Mouse (Mus musculus) right cerebral cortex, postnatal 10 days (tissue): ENCODE data around the gene Atg7.

ENCODE experiments used
- DNase-seq, 2 experiments: peaks; one replicate each; pipeline ENCODE4 v3.0.0; 2021; ENCODE audit warnings: low spot score in 2 of 2

Atg7 gene

DNA sequence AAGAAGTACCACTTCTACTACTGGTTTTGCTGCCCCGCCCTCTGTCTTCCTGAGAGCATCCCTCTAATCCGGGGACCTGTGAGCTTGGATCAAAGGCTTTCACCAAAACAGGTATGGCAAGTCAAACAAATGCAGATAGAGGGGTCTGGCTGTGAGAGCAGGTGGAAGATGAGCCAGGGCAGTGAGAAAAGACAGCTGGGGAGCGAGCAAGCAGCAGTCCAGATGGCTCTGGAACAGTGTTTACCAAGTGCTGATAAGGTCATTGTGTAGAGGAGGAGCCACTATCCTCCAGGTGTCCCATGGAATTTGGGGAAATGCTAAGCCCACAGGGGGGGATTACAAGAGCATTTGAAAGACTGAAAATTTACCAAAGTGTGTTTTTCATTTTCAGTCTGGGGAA is 41.5 kb downstream of the Atg7 start:
- DNase-seq, result no peak

DNA sequence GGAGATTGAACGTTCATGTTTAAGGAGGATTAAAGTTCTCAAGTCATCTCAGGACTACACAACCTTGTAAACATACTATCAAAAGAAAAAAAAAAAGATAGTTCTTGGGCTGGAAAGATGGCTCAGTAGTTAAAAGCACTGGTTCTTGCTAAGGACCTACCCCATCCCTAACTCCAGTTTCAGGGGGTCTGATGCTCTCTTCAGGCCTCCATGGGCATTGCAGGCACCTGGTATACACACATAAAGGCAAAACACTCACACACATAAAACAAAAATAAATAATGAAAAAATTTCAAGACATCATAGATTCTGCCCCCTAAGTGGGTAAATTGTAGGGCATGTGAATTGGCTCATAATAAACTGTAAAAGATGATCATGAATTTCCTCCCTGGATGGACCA is 42.5 kb downstream of the Atg7 start:
- no peak for DNase-seq

DNA sequence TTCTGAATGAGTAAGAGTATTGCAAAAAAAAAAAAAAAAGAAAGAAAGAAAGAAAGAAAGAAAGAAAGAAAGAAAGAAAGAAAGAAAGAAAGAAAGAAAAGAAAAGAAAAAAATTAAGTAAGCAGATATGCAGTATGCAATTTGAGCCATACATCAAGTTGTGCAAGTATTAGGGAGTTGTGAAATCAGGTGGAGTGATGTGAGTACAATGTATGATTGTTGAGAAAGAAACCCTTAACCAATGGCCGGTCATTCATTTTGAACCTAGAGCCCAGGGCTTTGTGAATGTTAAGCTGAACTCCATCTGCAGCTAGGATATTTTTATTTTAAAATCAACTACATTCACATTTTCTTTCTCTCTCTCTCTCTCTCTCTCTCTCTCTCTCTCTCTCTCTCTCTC is 44.1 kb downstream of the Atg7 start:
- DNase-seq, result no peak

- DNase-seq, result no peak
Measured at GRCm38 (mm10) chr6:114690661-114691060, 47.8 kb downstream of the Atg7 start.

- DNase-seq, result peak in 1 of 2 experiments; percentile 58
Measured at GRCm38 (mm10) chr6:114691530-114691929, 48.6 kb downstream of the Atg7 start.

DNA sequence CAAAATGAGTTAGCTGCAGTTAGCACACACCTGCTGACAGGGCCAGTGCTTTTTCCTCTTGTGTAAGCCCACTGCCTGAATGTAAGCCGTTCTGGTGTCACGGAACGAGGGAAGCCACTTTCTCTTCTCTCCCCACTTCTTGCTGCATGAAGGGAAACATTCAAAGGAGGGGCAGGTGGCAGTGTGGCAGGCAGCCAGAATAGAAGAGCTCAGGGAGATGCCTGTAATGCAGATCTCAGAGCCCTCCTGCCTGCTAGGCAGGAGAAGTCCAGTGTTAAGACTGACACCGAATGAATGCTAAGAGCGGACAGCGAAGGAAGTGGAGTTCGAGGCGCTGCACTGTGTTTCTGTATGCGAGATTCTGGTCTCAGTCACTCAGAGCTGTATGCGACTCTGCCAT is 49.8 kb downstream of the Atg7 start:
- peak; percentile 70 to 75 for DNase-seq

DNA sequence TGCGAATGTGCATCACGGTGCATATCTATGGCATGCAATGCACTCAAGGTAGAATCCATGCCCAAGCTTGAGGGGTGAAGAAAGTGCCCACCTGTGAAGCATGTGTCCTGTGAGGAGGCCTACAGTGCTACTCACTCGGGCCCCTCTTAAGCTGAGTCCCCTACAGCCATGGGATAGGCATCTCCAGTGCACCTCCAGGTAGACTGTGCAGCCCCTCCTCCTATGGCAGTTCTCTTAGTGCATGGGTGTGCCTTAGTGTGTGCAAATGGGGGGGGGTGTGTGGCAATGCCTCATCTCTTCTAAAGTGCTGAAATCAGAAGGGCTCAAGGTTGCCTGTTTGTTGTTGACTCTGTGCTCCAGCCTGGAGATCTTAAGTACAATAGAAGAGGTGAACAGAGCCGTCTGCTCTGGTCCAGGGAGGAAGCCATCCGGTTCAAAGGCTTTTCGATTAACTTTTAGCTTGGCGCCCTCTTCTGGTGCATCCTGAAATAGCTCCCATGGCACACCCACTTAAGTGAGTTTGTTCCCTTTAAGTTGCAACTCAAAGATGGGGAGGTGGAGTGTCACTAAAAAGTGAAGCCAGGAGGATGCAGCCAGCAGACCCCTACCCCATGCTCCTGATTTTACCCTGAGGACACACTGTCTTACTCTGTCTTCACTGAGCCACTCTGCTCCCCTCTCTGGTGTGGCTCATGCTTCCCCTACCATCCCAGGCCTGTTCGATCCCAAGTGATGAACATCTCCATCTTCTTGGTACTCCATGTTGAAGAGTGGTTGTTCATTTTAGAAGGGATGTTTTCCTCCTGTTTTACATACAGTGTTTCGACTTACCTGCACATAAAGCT is 55.0 kb downstream of the Atg7 start:
- peak; percentile 63 to 86 for DNase-seq

- no peak for DNase-seq
Measured at GRCm38 (mm10) chr6:114698578-114698977, 55.7 kb downstream of the Atg7 start.

DNA sequence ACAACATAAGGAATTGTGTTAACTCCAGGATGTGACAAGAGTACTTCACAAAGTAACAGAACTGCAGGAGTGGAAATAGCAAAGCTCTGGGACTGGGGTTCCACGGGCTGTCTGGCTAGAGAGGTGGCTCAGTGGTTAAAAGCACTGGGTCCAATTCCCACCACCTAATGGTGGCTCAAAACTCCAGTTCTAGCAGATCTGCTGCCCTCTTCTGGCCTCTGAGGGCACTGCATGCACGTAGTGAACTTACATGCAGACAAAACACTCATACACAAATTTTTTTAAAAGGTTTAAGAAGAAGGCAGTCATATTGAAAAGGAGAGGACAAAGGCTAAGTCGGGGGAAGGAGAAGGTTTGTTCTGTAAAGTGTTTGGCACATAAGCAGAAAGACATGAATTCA is 57.8 kb downstream of the Atg7 start:
- DNase-seq, result no peak

GRCm38 (mm10) chr6:114707032-114707431 is 64.1 kb downstream of the Atg7 start:
- no peak for DNase-seq

GRCm38 (mm10) chr6:114712242-114713050 is 69.5 kb downstream of the Atg7 start:
- DNase-seq, result peak; percentile 77 to 88

GRCm38 (mm10) chr6:114713538-114713937 is 70.6 kb downstream of the Atg7 start:
- DNase-seq, result no peak

- DNase-seq, result peak in 1 of 2 experiments; percentile 41
Measured at GRCm38 (mm10) chr6:114714654-114715053, 71.8 kb downstream of the Atg7 start.

DNA sequence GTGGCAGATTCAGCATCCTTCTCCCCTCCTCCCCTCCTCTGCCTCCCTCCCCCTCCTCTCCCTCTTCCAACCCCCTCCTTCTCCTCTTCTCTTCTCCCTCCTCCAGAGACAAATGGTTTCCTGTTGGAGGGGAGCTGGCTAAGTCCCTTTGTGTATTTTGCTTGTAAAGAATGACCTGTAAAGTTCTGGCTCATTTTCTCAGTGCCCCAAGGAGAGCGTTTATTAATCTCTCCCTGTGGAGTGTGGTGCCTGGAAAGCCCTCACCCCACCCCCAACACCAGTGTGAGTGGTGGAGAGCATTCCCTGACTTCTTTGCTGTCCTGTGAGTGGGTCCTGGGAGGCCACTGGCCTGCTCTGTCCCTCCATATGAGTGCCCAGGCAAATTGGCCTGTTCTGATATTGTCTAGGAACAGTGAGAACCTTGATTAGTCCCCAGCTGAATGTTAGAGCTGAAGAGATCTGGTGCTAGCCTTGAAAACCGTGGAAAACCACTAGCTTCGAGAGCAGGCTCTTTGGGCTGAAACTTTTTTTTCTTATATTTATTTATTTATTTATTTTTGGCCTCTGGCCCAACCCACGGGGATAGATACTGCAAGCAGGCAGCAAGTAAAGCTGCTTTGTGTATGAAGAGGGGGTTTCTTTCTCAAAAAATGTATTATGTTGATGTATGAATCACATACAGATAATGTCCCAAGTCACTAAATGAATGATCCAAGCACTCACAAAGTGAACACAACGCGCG is 72.6 kb downstream of the Atg7 start:
- DNase-seq, result no peak

GRCm38 (mm10) chr6:114719100-114719499 is 76.2 kb downstream of the Atg7 start:
- DNase-seq, result peak in 1 of 2 experiments; percentile 70

- no peak for DNase-seq
Measured at GRCm38 (mm10) chr6:114719665-114720064, 76.8 kb downstream of the Atg7 start.

- no peak for DNase-seq
Measured at GRCm38 (mm10) chr6:114722046-114722445, 79.1 kb downstream of the Atg7 start.

DNA sequence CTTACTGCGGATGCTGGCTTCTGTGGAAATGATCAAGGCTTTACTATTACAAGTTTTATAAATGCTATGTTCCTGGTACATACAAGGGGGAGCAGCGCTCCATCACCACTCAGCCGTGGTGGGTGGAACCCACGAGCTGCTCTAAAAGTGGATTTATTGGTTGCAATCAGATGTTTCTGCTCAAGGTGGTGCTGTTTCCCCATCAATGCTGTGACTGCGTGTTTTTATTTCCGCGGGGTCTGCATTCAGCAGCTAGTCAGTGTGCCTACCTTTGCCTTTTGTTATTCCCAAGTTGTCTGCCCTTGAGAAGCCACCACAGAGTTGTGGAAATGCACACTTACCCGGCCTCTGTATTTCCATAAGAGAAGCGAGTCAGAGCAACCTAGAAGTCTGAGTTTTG is 81.0 kb downstream of the Atg7 start:
- DNase-seq, result peak; percentile 79 to 80

DNA sequence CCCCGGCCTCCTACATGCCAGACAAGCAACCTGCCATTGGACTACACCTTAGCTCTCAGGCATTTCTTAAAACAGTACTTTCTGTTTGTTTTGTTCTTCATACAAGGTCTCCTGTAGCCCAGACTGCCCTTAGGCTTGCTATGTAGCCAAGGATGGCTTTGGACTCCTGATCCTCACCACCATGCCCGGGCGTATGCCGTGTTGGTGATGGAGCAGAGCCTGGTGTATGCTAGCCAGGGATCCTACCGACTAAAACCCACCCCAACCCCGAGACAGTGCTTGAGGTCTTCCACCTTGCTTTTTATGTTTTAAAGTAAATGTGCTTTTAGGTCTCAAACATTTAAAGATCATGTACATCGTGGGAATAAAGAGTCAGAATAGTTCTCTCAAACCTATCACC is 81.5 kb downstream of the Atg7 start:
- no peak for DNase-seq

- no peak for DNase-seq
Measured at GRCm38 (mm10) chr6:114725147-114725575, 82.3 kb downstream of the Atg7 start.

DNA sequence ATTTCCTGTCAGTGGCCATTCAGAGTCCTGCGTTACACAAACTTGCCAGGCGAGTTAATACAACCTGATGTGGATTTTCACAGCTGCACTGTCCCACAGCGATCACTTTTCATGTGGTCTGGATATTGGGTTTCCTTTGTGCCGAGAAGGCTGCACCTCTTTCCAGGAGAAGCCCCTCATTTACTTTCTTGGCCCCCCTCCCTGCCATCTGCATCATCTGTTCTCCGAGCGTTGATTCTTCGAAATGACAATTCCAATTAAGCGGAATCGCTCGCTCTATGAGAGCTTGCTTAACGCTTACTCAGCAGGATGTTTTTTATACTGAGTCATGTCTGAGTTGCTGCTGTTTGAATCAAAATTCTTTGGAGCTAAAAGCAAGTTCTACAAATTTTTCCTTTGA is 83.8 kb downstream of the Atg7 start:
- no peak for DNase-seq

- no peak for DNase-seq
Measured at GRCm38 (mm10) chr6:114733156-114733555, 90.3 kb downstream of the Atg7 start.
